Mouse (Mus musculus) myocyte (in vitro differentiated cells): ENCODE measurements around the gene Ntrk3. TPM values are rescaled to one million over a fixed set of nuclear protein-coding genes. Genes with fewer than 3 reads are reported as not detected.

ENCODE experiments used
- H3K27me3 ChIP-seq: one replicate; pipeline ENCODE4 v1.6.1; 2011; ENCODE audit not compliant: control insufficient read depth, insufficient read depth, insufficient read length
- H3K36me3 ChIP-seq: one replicate; pipeline ENCODE4 v1.6.1; 2011; ENCODE audit not compliant: control insufficient read depth, insufficient read depth
- H3K4me2 ChIP-seq: one replicate; pipeline ENCODE4 v1.6.1; 2011; ENCODE audit warnings: low read depth, control low read depth
- H3K4me3 ChIP-seq: one replicate; pipeline ENCODE4 v1.5.1; 2011; ENCODE audit warnings: mild to moderate bottlenecking, control low read depth, moderate library complexity
- H3K79me2 ChIP-seq: one replicate; pipeline ENCODE4 v1.6.1; 2011; ENCODE audit not compliant: control insufficient read depth, insufficient read depth
- H3ac ChIP-seq: one replicate; pipeline ENCODE4 v1.6.1; 2011; ENCODE audit not compliant: control insufficient read depth, insufficient read length
- CEBPB ChIP-seq: IDR thresholded peaks from 2 replicates; pipeline ENCODE4 v1.6.1; 2011; ENCODE audit warnings: mild to moderate bottlenecking, moderate library complexity; ENCODE audit not compliant: poor library complexity, insufficient read depth, severe bottlenecking
- E2F4 ChIP-seq: IDR thresholded peaks from one replicate; pipeline ENCODE4 v1.6.1; 2011; ENCODE audit warnings: mild to moderate bottlenecking, control low read depth, moderate library complexity; ENCODE audit not compliant: insufficient read depth
- MAX ChIP-seq: IDR thresholded peaks from one replicate; pipeline ENCODE4 v1.6.1; 2011; ENCODE audit warnings: low read depth, mild to moderate bottlenecking, control low read depth
- MYOD1 ChIP-seq, 3 experiments: IDR thresholded peaks; one replicate each; pipeline ENCODE4 v1.6.1; 2011; ENCODE audit warnings: control low read depth in 2 of 3, low read depth in 2 of 3, mild to moderate bottlenecking in 2 of 3, moderate library complexity in 1 of 3; ENCODE audit not compliant: insufficient read length in 2 of 3, control insufficient read depth in 1 of 3
- MYOG ChIP-seq, 3 experiments: IDR thresholded peaks; one replicate each; pipeline ENCODE4 v1.6.1; 2011; ENCODE audit warnings: control low read depth in 2 of 3, low read depth in 2 of 3, mild to moderate bottlenecking in 2 of 3; ENCODE audit not compliant: insufficient read length in 2 of 3, control insufficient read depth in 1 of 3, insufficient read depth in 1 of 3
- POLR2A ChIP-seq: IDR thresholded peaks from one replicate; pipeline ENCODE4 v1.6.1; 2011; ENCODE audit warnings: low read depth, mild to moderate bottlenecking, control low read depth, moderate library complexity; ENCODE audit not compliant: insufficient read length
- POLR2AphosphoS2 ChIP-seq: IDR thresholded peaks from one replicate; pipeline ENCODE4 v1.6.1; 2011; ENCODE audit warnings: low read depth, control low read depth; ENCODE audit not compliant: insufficient read length
- REST ChIP-seq: IDR thresholded peaks from one replicate; pipeline ENCODE4 v1.6.1; 2011; ENCODE audit warnings: mild to moderate bottlenecking, control low read depth, moderate library complexity; ENCODE audit not compliant: insufficient read depth, insufficient read length
- SRF ChIP-seq: IDR thresholded peaks from one replicate; pipeline ENCODE4 v1.6.1; 2011; ENCODE audit warnings: low read depth; ENCODE audit not compliant: control insufficient read depth, insufficient read length
- TCF12 ChIP-seq: IDR thresholded peaks from one replicate; pipeline ENCODE4 v1.6.1; 2011; ENCODE audit warnings: mild to moderate bottlenecking, control low read depth; ENCODE audit not compliant: poor library complexity, insufficient read depth, severe bottlenecking
- TCF3 ChIP-seq: IDR thresholded peaks from one replicate; pipeline ENCODE4 v1.6.1; 2011; ENCODE audit warnings: low read depth, control low read depth; ENCODE audit not compliant: insufficient read length
- USF1 ChIP-seq: IDR thresholded peaks from one replicate; pipeline ENCODE4 v1.6.1; 2011; ENCODE audit warnings: low read depth, mild to moderate bottlenecking, control low read depth, moderate library complexity
- polyA plus RNA-seq: library from polyadenylated mRNA; unstranded; fragments of >200 nt; fragmentation: generic; extraction: Trizol; gene quantifications from one replicate; pipeline ENCODE4 v1.2.1, GENCODE M21; 2012; ENCODE audit warnings: missing spikeins

Ntrk3 gene
- polyA plus RNA-seq, 1 experiment: 0.17 TPM

- no peak overlapping the region for H3K4me3 ChIP-seq
- H3K79me2 ChIP-seq: no peaks in the 10 kb centered on the region
- TF ChIP-seq TCF3: no peak
- no peak for TF ChIP-seq CEBPB
- no peak for TF ChIP-seq MAX
- TF ChIP-seq TCF12: no peak
- TF ChIP-seq MYOG (IDR thresholded peaks at IDR 0.05; ENCODE audit: control insufficient read depth in 1 of 3, insufficient read depth in 1 of 3, insufficient read length in 2 of 3, low read depth in 2 of 3): no peak
- no peak for TF ChIP-seq MYOD1 (IDR thresholded peaks at IDR 0.05; ENCODE audit: control insufficient read depth in 1 of 3, insufficient read length in 2 of 3, low read depth in 2 of 3)
- no peak for TF ChIP-seq POLR2AphosphoS2
- no peak for TF ChIP-seq REST
- TF ChIP-seq E2F4: no peak
- no peak for TF ChIP-seq USF1
- TF ChIP-seq POLR2A: no peak
- no peak overlapping the region for H3K4me2 ChIP-seq
- H3K27me3 ChIP-seq: no peaks in the 10 kb centered on the region
- no peak overlapping the region for H3ac ChIP-seq
- H3K36me3 ChIP-seq: no peaks in the 10 kb centered on the region
Observed at GRCm38 (mm10) chr7:78431611-78432010, 306.2 kb downstream of the Ntrk3 start.

DNA sequence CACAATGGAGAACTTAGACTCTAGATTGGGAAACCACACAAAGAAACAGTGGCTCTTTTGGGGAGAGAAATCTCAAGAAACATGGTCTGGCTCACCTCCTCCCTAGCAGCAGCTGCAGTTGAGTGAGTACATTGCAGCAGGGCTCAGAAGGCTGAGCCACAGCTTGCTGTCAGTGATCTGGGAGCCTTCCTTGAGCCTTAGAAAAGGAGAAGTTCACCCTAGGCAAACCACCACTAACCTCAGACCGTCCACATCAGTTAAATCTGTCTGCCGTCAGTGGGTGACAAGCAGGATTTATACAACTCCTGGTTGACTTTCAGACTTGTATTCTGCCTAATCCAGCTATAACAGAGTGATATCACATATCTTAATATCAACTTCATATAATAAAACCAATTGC lies 325.6 kb downstream of the Ntrk3 start:
- Histone ChIP-seq H3K4me3 (no peak overlapping the region), H3K36me3 (no peaks in the 10 kb centered on the region), H3K27me3 (no peaks in the 10 kb centered on the region), H3K79me2 (no peaks in the 10 kb centered on the region), H3K4me2 (no peak overlapping the region), H3ac (no peak overlapping the region)
- TF ChIP-seq MYOG (IDR thresholded peaks at IDR 0.05; ENCODE audit: control insufficient read depth in 1 of 3, insufficient read depth in 1 of 3, insufficient read length in 2 of 3, low read depth in 2 of 3) (no peak), MYOD1 (IDR thresholded peaks at IDR 0.05; ENCODE audit: control insufficient read depth in 1 of 3, insufficient read length in 2 of 3, low read depth in 2 of 3) (no peak), MAX (no peak), REST (no peak), CEBPB (no peak), POLR2A (no peak), TCF12 (no peak), USF1 (no peak), TCF3 (no peak), SRF (no peak), E2F4 (no peak), POLR2AphosphoS2 (no peak)

GRCm38 (mm10) chr7:78409970-78410369 lies 327.8 kb downstream of the Ntrk3 start:
- TF ChIP-seq MYOD1 (IDR thresholded peaks at IDR 0.05; ENCODE audit: control insufficient read depth in 1 of 3, insufficient read length in 2 of 3, low read depth in 2 of 3): no peak
- TF ChIP-seq E2F4: no peak
- TF ChIP-seq CEBPB: no peak
- no peak for TF ChIP-seq SRF
- no peak for TF ChIP-seq MYOG (IDR thresholded peaks at IDR 0.05; ENCODE audit: control insufficient read depth in 1 of 3, insufficient read depth in 1 of 3, insufficient read length in 2 of 3, low read depth in 2 of 3)
- TF ChIP-seq MAX: no peak
- no peak for TF ChIP-seq REST
- no peak for TF ChIP-seq POLR2A
- TF ChIP-seq TCF3: no peak
- TF ChIP-seq TCF12: no peak
- no peak for TF ChIP-seq POLR2AphosphoS2
- TF ChIP-seq USF1: no peak
- H3K79me2 ChIP-seq: no peaks in the 10 kb centered on the region
- no peak overlapping the region for H3K4me2 ChIP-seq
- no peaks in the 10 kb centered on the region for H3K27me3 ChIP-seq
- H3ac ChIP-seq: no peak overlapping the region
- H3K4me3 ChIP-seq: no peak overlapping the region
- no peaks in the 10 kb centered on the region for H3K36me3 ChIP-seq

DNA sequence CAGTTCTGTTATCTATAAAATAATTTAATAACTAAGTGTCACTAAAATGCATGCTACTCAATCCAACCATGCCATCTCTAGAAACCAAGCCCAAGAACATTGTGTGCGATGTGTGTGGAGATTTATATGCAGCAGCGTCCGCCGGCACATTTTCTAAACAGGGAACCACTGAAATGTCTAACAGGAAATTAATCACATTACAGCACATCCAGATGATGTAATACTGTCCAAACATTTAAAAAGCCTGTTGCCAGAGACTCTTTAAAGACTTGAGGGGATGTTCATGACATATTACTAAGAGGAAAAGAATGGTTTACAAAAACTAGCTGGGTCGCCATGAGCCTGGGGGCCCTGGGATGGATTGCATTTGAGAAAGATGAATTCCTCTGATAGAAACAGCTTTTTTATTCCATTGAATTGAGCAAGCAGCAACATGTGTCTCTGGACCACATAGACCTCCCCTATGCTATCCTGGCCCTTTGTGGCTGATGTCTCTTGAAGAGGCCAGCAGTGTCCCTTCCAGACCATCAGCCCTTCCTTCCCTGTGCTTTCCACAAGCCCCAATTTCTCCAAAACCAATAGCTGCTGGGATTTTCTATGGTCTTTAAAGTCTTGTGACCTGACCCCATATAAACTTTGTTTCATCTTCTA lies 331.0 kb downstream of the Ntrk3 start:
- H3K27me3 ChIP-seq: no peaks in the 10 kb centered on the region
- no peak overlapping the region for H3K4me3 ChIP-seq
- no peak overlapping the region for H3ac ChIP-seq
- no peaks in the 10 kb centered on the region for H3K36me3 ChIP-seq
- TF ChIP-seq USF1 (no peak), MYOD1 (IDR thresholded peaks at IDR 0.05; ENCODE audit: control insufficient read depth in 1 of 3, insufficient read length in 2 of 3, low read depth in 2 of 3) (no peak), TCF3 (no peak)
- H3K79me2 ChIP-seq: no peaks in the 10 kb centered on the region
- H3K4me2 ChIP-seq: no peak overlapping the region

GRCm38 (mm10) chr7:78404481-78404880 lies 333.3 kb downstream of the Ntrk3 start:
- Histone ChIP-seq H3K4me2 (no peak overlapping the region), H3K4me3 (no peak overlapping the region), H3K36me3 (no peaks in the 10 kb centered on the region), H3K79me2 (no peaks in the 10 kb centered on the region), H3ac (no peak overlapping the region), H3K27me3 (no peaks in the 10 kb centered on the region)
- TF ChIP-seq POLR2AphosphoS2 (no peak), E2F4 (no peak), CEBPB (no peak), MAX (no peak), MYOG (IDR thresholded peaks at IDR 0.05; ENCODE audit: control insufficient read depth in 1 of 3, insufficient read depth in 1 of 3, insufficient read length in 2 of 3, low read depth in 2 of 3) (no peak), TCF3 (no peak), MYOD1 (IDR thresholded peaks at IDR 0.05; ENCODE audit: control insufficient read depth in 1 of 3, insufficient read length in 2 of 3, low read depth in 2 of 3) (no peak), POLR2A (no peak), REST (no peak), SRF (no peak), TCF12 (no peak), USF1 (no peak)
